Mouse (Mus musculus) CH12F3 (cell line): ENCODE results near the gene Glra4.

Experiments used
- in situ Hi-C: fragments of 300-500 bp; cut with MboI; formaldehyde crosslinking; loops from 2 replicates; pipeline ENCODE4 v1.14.3; 2020; ENCODE audit warnings: low sequenced_read_pairs

Gene Glra4

DNA sequence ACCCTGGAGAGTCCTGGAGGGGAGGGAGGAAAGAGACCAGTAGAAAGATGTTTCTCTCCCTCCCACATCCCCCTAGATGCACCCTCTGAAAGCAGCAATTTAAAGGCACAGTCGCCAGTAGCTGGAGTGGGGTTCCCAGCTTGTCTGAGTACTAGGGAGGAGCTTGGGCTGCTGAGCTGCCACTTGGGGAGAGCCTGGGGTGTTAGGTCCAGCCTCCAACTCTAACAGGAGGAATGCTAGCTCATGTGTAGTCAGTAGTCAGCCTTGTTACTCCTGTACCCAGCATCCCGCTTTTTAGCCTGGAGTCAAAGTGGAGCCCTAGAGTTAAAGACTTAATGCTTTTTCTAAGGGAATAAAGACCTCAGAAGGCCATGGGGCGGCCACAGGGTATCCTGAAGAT lies at the start of gene Glra4:
Gene Glra4, minus strand, starts transcription at position 101 of the 400 bp plus-strand sequence.
- in situ Hi-C loops, result no loop called here

DNA sequence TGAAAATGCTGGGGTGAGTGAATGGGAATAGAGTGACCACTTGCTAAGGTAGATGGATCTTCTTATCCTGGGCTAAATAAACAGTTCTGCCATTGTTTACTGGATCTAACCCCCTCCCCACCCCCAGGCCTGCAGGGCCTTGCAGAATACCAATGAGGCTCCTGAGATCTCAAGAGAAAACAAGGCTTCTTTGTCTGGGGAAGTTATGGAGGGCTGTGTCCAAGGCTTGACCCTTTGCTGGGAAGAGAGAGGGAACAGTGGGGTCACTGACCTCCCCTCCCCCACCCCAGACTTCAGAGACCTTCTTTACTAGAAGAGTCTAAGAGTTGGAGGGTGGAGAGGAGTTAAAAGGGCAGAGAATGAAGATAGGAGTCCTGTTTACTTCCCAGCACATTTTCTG lies 48.7 kb upstream of the Glra4 start:
- in situ Hi-C loops, result no loop called here

DNA sequence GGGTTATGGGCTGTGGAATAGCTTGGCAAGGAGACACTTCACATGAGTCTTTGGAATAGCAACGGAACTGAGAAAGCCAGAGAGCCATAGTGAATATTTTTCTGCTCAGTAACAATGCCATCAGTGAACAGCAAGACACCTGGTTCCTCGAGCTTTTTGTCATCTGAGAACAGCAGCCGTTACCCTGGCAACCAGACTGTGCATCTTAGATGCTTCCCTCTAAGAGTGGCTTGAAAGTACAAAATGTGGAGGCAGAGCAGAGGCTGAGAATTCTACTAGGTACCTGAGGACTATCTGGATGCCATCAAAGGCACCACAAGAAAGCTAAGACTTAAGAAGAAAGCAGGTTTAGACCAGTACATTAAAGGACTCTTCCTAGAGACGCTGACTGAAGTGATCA lies 45.1 kb upstream of the Glra4 start:
- in situ Hi-C loops, result no loop called here

DNA sequence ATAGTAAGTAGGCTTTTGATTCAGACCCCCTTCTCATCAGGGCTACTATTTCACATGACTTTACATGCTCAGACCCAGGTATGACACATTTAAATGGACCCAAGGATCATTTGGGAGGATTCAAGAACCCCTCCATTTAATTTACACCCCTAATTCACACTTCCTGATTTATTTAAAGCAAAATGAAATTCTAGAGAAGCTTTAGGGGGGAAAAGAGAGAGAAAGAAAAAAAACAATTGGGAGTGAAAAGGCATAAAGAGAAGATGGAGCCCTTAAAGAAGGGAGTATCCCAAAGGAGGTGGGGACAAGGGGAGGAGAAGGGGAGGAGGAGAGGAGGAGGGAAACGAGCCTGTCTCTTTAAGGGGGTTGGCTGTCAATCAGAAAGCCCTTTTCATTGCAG lies 42.4 kb upstream of the Glra4 start, which contains the start of gene Plp1:
Gene Plp1, plus strand, starts transcription at position 301 of the 400 bp plus-strand sequence.
- in situ Hi-C loops, result no loop called here

DNA sequence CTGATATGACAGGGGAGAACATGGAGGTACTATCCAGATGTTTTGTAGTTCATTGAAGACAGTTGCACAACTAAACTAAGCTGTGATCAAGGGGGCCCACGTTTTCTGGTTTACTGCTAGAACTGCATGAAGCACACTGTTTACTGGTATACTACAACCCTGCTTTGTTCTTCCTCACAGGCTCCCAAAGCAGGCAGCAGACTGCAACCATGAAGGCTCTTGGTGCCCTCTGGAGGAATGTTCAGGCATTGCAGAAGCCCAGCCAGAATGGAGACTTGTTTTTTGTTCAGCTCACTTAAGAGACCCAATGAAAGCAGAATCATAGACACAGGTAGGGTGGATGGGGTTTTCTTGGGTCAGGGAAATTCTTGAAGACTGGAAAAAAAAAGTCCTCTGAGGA lies 40.3 kb upstream of the Glra4 start:
- in situ Hi-C loops, result no loop called here

DNA sequence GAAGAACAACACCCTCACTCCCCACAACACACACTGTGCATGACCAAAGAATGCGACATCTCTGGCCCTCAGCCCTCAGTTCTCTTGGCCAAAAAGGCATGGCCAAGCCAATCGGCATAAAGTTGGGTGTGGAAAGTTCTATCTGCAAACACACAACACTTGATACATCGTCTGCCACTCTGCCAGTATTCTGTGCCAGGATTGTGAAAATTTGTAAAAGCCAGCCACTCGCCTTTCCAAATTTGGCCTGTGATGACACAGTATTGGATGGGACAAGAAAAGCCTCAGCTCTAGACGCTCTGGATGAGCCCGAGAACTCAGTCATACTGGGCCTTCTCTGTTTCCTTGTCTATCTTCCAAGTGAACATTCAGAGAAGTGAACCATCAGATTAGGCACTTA lies 39.8 kb upstream of the Glra4 start:
- in situ Hi-C loops, result no loop called here

DNA sequence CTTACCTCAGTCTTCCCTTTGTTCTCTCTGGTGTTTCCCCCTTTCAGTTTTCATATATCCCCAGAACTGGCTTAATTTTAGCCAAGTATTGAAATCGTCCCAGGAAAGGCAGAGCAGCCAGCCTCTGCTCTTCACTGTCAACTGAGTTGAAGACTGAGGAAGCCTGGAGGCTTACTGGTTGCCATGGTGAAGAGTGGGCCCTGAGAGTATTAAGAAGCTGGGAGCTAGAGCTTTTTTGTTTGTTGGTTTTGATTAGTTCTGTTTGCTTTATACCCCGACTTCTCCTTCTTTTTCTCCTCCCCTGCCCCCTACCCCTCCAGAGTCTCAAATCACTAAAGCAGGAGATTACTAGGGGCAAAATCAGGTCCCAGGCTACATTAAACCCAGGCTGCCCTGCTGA lies 17.3 kb upstream of the Glra4 start:
- in situ Hi-C loops, result no loop called here

DNA sequence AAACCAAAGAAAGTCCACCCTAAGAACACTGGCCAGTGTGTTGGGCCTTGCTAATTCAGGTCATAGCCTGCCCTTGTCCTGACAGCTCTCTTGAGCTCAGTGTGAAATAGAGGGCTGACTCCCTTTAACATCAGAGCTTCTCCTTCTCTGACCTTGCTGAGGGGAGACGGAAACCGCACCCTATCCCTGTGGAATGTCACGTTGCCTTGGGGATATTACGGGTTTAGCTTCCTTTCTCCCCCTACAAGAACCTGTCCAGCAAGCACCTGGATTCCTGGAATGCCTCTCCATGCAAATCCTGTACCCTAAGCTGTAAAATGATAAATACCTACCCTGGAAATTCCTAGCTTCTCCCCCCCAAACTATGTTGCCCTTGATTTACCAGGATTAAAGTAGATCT lies 9.5 kb upstream of the Glra4 start:
- in situ Hi-C loops, result no loop called here

DNA sequence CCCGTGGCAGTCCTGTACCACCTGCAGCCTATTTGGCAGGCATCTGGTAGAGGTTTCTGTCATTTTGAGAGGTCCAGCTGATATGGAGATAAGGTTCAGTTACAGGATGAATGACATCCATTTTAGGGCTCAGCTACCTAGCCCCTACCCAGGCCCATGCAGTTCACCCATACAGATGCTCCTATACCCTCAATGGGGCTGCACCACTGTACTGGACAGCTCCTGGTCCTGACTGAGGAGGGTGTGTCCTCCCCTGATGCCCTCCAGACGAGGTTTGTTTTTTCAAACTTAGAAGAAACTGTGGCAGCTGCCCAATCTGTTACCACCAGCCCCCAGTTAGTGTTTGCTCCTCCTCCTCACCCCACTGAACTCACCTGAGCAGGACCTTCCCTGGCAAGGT lies 679 bp downstream of the Glra4 start:
- in situ Hi-C loops, result no loop called here

DNA sequence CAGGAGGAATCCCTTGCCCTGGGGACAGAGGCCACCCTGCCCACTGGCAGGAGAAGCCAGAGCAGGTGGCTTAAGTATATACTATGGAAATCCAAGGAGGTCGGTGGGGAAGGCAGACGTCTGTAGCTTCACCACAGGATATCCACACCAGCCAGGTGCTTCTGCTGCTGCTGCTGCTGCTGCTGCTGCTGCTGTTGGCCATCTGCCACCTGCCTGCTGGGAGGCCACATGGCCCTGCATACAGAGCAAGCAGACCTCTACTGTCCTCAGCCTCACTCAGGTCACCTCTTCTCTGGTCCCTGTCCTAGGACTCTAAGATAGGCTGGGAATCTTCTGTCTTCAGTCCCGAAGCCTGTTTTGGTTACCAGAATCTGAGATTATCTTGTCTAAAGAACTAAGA lies 1.9 kb downstream of the Glra4 start:
- in situ Hi-C loops, result no loop called here

DNA sequence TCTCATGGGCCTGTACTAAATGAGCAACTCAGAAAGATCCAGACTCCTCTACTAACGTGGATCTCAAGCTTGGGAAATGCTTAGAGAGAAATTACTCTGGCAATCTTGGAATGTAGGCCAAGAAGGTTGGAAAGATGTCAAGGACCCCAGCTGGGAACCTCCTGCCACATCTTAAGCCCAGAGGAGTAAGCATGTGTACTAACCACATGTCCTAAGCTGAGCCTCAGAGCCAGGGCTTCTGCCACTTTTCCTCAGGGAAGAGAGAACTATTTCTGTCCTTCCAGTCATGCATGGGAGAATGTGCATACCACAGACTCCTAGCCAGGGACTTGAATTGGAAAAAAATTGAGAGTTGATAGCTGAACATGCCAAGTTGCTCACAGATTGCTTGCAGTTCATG lies 6.9 kb downstream of the Glra4 start:
- in situ Hi-C loops, result no loop called here

DNA sequence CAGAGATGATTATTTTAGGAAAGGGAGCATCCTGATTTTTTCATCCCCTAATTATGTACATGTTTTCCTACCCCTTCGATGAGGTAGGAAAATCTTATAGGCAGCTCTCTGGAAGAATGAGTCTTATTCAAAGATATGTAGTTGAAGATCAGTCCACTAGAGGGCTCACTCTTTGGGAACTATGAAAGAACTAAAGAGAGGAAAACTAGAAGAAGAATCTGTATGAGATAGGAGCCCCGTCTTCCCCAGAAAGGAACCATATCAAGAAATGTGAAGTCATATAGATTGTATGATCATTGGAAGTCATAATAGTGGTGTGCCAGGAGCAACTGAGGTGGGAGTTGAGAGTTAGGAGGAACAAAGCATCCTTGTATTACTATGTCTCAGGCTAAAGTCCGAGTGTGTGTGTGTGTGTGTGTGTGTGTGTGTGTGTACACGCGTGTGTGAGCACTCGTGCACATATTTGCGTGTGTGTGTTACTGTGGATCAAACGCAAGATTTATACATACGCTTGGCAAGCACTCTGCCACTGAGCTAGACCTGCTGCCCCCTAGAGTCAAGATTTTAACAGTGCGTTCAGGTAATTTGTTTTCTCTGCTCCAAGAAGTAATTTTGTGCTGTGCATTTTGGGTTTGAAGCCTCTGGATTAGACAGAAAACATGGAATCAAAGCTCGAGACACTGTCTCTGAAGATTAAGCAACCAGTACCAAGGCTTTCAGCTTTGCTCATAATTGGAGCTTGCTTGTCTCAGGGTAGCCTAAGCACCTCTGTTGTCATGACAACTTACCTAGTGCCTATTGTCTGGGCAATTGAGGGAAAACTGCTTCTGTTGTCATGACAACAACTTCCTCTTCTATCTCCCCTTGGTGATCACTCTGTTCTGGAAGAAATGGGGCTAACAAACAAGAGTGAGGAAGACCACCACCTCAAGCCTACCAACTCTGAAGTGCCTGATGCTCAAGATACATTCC lies 18.6 kb downstream of the Glra4 start:
- in situ Hi-C loops, result no loop called here

DNA sequence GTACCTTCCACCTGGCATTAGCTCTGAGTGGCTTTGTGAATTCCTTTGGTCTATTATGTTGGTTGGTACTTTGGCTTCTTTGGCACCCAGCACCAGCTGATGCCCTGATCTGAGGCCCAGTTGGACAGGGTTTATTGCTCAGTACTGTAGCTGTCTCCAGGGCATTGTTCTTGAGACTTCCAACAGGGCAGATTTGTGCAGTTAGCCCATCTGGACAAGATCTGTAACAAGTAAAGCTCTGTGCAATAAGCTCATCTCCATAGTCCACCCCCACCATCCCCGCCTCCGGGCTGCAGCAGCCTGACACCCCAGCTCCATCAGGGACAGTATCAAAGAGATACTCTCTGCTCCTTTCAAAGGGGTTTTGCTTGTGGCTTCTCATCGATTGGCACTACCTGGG lies 24.5 kb downstream of the Glra4 start:
- in situ Hi-C loops, result no loop called here

DNA sequence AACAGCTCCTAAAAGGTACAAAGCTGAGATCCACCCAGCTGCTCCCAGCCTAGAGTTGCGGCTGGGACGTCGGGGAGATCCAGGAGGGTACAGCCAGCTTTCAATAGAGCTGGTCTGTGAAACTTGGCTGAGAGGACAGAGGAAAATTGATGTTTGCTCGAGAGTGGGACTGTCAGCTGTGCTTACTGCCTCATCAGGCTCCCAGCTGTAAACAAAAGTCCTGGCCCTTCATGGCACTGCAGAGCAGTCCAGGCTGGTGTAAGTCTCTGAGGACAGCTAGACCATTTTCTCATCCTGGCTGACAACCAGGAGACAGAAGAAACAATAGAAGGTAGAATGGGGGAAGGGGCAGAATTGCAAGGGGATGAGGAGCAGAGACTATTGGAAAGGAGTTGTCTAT lies 30.6 kb downstream of the Glra4 start:
- in situ Hi-C loops, result no loop called here

DNA sequence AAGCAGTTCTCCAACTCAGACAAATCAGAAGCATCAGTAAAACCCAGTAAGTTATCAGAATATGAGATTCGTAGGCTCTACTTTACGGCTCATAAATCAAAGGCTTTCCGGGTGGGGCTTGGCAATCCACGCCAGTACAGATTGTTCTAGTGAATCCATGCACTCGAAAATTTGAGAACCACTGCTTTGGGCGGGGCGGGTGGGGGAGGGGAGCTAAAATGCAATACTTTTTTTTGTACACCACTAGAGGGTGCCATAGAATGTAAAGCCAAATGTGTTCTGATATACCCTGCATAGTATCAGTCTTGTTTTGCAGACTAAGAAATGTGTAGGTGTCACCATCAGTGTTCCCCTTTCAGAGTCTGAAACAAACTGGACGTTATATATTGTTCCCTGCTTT lies 35.3 kb downstream of the Glra4 start:
- in situ Hi-C loops, result no loop called here

DNA sequence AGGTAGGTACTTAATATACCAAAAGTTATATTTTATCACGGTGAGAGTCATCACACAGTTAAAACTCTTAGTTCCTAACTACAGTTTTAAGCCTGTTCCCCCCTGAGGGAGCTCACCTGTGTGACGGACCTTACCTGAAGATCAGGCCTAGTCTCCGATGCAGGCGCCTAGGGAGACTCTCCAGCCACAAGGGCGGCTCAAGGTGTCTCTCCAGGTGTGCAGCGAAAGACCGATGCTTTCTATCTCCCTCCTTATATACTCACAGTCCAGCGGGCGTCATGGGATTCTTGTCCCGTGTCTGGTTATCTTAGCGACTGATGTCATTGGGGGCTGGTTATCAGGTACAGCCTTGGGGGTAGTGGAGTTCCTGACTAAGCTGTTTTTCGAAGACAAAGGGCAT lies 36.5 kb downstream of the Glra4 start, which contains the start of gene Morf4l2:
Gene Morf4l2, minus strand, starts transcription at position 232 of the 400 bp plus-strand sequence.
- in situ Hi-C loops, result no loop called here

DNA sequence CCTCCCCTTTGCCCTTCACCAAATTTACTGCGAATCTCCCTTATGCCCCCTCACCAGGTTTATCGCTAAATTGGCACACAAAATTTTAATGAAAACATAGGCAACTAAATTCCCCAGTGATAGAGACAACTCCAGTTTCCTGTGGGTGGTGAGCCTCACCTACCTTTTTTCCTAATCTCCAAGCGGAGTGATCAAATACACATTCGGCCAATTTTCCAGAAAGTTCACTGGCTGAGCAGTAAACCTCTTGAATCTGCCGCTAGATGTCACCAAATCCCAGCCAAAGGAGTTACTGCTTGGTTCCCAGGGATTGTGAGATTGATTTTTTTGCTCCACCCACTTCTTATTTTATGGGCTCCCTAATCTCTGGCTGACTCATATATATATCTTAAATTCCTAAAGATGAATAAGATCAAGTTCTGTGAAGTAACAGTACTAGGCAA lies 37.3 kb downstream of the Glra4 start:
- in situ Hi-C loops, result no loop called here

DNA sequence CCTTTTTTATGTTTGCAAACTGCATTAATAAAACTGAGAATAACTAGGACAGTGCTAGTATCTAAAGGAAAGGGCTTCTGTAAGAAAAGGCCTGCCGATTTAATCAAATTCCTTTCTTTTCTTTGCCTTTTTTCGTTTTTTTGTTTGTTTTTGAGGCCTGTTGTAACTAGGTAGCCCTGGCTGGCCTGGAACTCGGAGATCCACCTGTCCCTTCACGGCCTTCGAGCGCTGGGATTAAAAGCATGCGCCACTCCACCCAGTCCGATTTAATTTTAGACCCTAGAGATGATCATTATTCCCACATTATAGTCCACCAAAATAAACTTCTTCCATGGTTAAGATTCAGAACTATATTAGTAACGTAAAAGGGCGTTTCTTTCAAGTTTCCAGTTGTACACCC lies 37.7 kb downstream of the Glra4 start:
- in situ Hi-C loops, result no loop called here

DNA sequence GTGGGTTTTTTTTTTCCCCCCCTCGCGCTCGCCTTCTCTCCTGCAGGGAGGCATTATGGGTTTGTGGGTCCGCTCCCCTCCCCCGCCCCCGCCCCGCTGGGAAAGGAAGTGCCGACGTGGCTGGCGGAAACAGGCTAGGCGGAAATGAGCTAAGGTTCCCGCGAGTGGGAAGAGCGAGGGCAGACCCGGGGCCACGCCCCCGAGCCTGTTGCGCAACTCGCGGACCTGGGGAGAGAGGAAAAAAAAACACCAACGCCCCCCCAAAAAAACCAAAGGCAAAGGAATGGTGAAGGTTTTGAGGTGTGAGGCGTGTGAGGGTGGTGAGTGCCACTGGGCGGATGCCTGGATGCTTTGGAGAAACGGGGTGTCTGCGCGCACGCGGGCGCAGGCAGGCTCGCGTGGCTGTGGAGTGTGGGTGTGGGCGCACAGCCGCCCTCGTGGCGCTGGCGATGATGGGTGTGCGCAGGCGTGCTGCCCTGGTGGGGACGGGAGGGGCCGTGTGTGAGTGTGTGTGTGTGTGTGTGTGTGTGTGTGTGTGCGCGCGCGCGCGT lies 38.2 kb downstream of the Glra4 start:
- in situ Hi-C loops, result no loop called here

DNA sequence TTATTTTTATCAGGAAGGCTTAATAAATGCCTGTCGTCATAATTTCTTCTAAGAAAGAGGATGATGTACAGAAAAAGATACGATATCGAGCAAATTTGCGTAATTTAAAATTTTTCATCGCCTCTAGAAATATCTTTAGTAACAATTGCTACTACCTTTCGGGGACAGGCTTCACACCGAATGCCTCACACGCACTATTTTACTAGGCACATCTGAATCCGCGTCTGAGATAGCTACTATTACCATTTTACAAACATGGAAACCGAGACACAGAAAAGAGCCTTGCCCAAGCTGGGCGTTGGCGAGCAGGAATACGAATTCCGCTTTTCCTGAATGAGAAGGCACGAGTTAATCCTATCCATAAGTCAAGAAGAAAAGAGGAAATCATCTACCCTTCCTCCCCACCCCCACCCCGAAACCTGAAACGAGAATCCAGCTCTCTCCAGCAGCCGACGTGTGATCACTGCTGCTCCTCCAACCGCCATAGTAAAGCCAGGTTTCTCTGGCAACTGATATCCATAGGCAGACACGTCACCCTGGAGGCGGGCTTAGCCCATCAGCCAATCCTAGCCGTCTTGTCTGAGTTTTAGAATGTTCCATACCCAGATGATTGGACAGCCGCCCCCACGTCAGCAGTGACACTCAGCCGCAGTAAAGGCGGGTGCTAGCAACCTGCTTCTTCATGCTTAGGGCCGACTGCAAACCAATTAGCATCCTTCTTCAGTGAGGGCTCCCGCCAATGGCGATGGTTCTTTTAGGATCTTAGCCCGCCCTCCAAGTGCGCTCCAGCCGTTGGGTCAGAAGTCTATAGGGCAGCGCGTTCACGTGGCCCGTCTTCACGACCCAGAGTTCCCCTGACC lies 38.9 kb downstream of the Glra4 start:
- in situ Hi-C loops, result no loop called here

DNA sequence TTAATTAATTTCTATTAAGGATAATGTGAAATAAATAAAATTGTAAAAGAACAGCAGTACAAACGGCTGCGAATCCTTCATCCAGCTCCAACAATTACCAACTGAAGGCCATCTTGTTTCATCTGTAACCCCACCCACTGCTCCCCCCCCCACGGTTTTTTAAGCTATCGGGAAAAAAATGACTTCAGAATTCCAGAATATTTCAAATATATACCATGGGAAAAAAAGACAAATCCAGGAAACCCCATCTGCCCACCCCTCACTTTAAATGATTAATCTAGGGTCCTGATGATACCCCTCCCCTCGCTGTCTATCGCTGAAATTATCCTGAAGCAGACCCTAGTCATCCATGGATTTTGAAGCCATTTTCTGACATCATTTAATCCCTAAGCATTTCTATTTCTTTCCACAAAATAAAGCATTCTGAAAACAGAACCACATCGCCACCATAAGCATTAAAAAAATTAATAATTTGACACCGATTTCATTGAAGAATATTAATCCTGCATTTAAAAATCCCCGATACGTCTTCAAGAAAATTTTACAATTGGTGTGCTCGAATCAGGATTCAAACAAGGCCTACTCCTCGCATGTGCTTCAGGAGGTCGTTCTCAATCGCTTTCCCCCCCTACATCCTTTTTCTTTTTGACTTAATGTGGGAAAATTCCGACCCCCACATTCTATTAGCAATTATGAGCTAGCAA lies 39.7 kb downstream of the Glra4 start:
- in situ Hi-C loops, result no loop called here
